Mouse (Mus musculus) ZHBTc4 (cell line): ENCODE measurements around the gene Phf11a.
"Not testable (repeated sequence)": the region's sequence is repeated elsewhere in the genome, so short reads cannot be mapped to it uniquely, and the experiment has no call there.

Source experiments
- DNase-seq: peaks from one replicate; pipeline ENCODE4 v3.0.0-alpha.2; 2011; ENCODE audit warnings: low read depth, low spot score

Gene Phf11a

GRCm38 (mm10) chr14:59297391-59297790 is at the start of gene Phf11a:
Gene Phf11a (minus strand): TSS chr14:59297522.
- not testable (repeated sequence) for DNase-seq

GRCm38 (mm10) chr14:59341189-59341588 is 43.9 kb upstream of the Phf11a start, which contains the start of gene Phf11b:
Gene Phf11b (minus strand): TSS chr14:59341351.
- not testable (repeated sequence) for DNase-seq

GRCm38 (mm10) chr14:59339541-59339940 is 42.2 kb upstream of the Phf11a start:
- no peak for DNase-seq

- DNase-seq: not testable (repeated sequence)
Measured at GRCm38 (mm10) chr14:59336056-59336455, 38.7 kb upstream of the Phf11a start.

GRCm38 (mm10) chr14:59330499-59330898 is 33.2 kb upstream of the Phf11a start:
- not testable (repeated sequence) for DNase-seq

- DNase-seq: not testable (repeated sequence)
Measured at GRCm38 (mm10) chr14:59319970-59320369, 22.6 kb upstream of the Phf11a start.

GRCm38 (mm10) chr14:59319036-59319435 is 21.7 kb upstream of the Phf11a start:
- not testable (repeated sequence) for DNase-seq

GRCm38 (mm10) chr14:59291769-59292168 is 5.6 kb downstream of the Phf11a start:
- not testable (repeated sequence) for DNase-seq

- not testable (repeated sequence) for DNase-seq
Measured at GRCm38 (mm10) chr14:59274961-59275360, 22.4 kb downstream of the Phf11a start.

GRCm38 (mm10) chr14:59260056-59260455 is 37.3 kb downstream of the Phf11a start, which contains the start of gene Gm6904:
Gene Gm6904 (minus strand): TSS chr14:59260216.
- DNase-seq: no peak

GRCm38 (mm10) chr14:59255861-59256260 is 41.5 kb downstream of the Phf11a start:
- DNase-seq: not testable (repeated sequence)

- peak; percentile 3 for DNase-seq
Measured at GRCm38 (mm10) chr14:59250350-59250749, 47.0 kb downstream of the Phf11a start.

GRCm38 (mm10) chr14:59233635-59234034 is 63.7 kb downstream of the Phf11a start:
- DNase-seq: peak; percentile 17

GRCm38 (mm10) chr14:59232003-59232402 is 65.3 kb downstream of the Phf11a start:
- peak; percentile 9 for DNase-seq

- DNase-seq: no peak
Measured at GRCm38 (mm10) chr14:59230331-59230966, 66.9 kb downstream of the Phf11a start.

GRCm38 (mm10) chr14:59229822-59230221 is 67.5 kb downstream of the Phf11a start:
- DNase-seq: peak; percentile 11
